Mouse (Mus musculus): ENCODE results near the gene Vmn2r66.

Gene Vmn2r66

DNA sequence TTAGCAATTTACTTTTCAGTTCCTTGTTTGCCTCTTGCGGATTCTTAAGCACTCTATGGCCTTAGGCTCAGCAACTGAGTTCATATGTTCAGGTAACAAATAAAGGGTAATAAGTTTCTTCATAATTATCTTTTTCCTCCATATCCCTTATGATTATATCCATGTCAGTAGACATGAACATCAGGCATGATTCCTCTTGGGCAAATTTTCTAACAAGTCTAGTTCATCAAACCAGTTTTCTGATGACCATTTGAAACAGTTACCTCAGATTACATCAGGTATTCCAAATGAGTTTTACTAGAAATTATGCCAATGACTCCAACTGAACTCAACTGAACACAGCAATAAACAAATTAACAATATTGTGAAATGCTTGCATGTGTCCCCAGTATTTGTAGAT lies at the start of gene Vmn2r66:
Vmn2r66 (minus strand) TSS at position 101 of the 400 bp plus-strand sequence.
- no peak for DNase-seq

DNA sequence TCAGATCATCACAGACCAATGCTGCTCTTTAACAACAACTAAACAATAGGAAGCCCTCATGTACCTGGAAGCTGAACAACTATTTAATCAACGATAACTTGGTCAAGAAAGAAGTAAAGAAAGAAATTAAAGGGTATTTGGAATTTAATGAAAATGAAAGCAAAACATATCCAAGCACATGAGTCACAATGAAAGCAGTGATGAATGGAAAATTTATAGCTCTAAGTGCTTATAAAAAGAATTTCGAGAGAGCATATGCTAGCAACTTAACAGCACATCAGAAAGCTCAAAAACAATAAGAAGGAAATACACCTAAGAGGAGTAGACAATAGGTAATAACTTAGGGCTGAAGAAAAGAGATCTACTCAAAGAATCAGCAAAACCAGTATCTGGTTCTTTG lies 15.4 kb downstream of the Vmn2r66 start:
- DNase-seq = no peak

DNA sequence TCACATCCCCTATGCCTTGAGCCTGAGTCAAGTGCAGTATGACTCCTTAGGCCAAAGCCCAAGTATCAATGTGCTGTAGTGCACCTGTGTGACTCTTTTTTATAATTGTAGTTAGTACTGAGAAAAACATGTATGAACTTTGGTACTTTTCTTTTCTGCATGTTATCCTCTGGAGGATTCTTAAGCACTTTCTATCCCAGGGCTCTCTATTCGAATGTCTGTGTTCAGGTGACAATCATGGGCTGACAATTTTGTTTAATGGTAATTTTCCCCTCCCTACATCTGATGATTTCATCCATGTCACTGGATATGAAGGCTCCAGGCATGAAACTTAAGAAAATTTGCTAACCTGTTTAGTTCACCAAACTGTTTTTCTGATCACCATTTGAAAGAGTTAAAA lies 48.1 kb downstream of the Vmn2r66 start, which contains the start of gene Vmn2r65:
Vmn2r65 (minus strand) TSS at position 101 of the 400 bp plus-strand sequence.
- no peak for DNase-seq

All from cerebellum, adult 9-11 months (tissue).